Mouse (Mus musculus) stomach, embryonic 15.5 days (tissue): ENCODE data around the gene Arhgdig. TPM values are rescaled to one million over a fixed set of nuclear protein-coding genes. Genes with fewer than 3 reads are reported as not detected.
A peak's percentile ranks its signal among the peaks of the same experiment; 100 is the strongest.

Experiments
- ATAC-seq: fragments of 200-750 bp; cut with Nextera tagmentation; 2 replicates; pipeline ENCODE4 v1.8.0; 2017; ENCODE audit warnings: low read depth, moderate number of reproducible peaks, moderate TSS enrichment; ENCODE audit not compliant: insufficient read depth, low FRiP score
- H3K27ac ChIP-seq: fragments of 300-500 bp; sonication (generic); 2 replicates; pipeline ENCODE4 v1.5.1; 2015; ENCODE audit warnings: mild to moderate bottlenecking, inconsistent platforms
- H3K27me3 ChIP-seq: fragments of 300-500 bp; sonication (generic); replicated peaks from 2 replicates; pipeline ENCODE4 v1.6.1; 2015; ENCODE audit warnings: inconsistent platforms
- H3K36me3 ChIP-seq: fragments of 300-500 bp; sonication (generic); 2 replicates; pipeline ENCODE4 v1.6.1; 2015; ENCODE audit warnings: inconsistent platforms
- H3K4me1 ChIP-seq: fragments of 300-500 bp; sonication (generic); 2 replicates; pipeline ENCODE4 v1.6.1; 2015; ENCODE audit warnings: inconsistent platforms
- H3K4me2 ChIP-seq: fragments of 300-500 bp; sonication (generic); 2 replicates; pipeline ENCODE4 v1.6.1; 2015; ENCODE audit warnings: mild to moderate bottlenecking, inconsistent platforms
- H3K4me3 ChIP-seq: fragments of 300-500 bp; sonication (generic); replicated peaks from 2 replicates; pipeline ENCODE4 v1.5.1; 2015; ENCODE audit warnings: inconsistent platforms
- H3K9ac ChIP-seq: fragments of 300-500 bp; sonication (generic); 2 replicates; pipeline ENCODE4 v1.6.1; 2015; ENCODE audit warnings: inconsistent platforms
- H3K9me3 ChIP-seq: fragments of 300-500 bp; sonication (generic); 2 replicates; pipeline ENCODE4 v1.6.1; 2016; ENCODE audit warnings: inconsistent platforms
- WGBS: fragments of 180-500 bp; shearing (Covaris S2); methylation state at CpG from one replicate; pipeline ENCODE4 v1.1.7; 2015; 5-methylcytosine and 5-hydroxymethylcytosine counted together
- polyA plus RNA-seq: library from polyadenylated mRNA; unstranded; fragments of >200 nt; fragmentation: Nextera tagmentation; extraction: Ambion mirVana; gene quantifications from 2 replicates; pipeline ENCODE4 v1.2.1, GENCODE M21; 2015

Arhgdig gene
- polyA plus RNA-seq, 1 experiment from 2014 or later = 118 TPM

GRCm38 (mm10) chr17:26237667-26238066 lies 30.1 kb upstream of the Arhgdig start:
- Histone ChIP-seq H3K9ac (no peak overlapping the region), H3K4me3 (no peak overlapping the region)

DNA sequence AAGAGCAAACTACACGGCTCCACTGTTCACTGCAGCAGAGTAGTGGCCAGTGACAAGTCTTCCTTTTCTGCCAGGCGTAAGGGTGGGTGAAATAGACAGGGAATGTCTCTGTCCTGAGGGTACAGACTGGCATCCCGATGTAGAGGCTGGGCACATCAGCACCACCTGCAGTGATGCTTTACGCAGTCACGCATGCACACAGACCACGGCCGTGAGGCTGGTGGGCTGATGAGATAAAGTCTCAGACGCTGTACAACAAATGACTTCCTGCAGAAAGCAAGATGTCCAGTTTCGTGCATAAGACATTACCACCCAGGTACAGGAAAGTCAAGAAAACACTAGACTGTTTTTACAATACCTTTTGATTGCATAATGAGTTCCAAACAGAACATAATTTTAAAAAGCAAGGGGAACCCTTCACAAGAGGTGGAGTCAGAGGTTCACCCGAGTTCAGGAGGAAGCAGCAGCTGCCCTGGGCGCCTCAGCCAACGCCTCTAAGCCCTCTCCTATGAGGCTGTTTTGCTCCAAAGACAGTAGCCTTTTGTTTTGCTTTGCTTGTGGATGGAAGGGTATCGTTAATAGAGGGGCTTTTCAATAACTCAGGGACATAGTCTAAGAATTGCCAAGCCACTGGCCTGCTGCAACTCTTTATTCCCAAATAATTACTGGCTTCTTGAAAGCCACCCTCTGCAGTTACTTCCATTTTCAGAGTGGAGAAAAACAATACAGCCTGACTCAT lies 27.7 kb upstream of the Arhgdig start:
- Histone ChIP-seq H3K4me1 (no peaks in the 10 kb centered on the region; the same call in 1 of the 2 replicates), H3K4me3 (no peak overlapping the region), H3K36me3 (no peaks in the 10 kb centered on the region), H3K27me3 (no peaks in the 10 kb centered on the region), H3K4me2 (no peak overlapping the region), H3K9ac (no peak overlapping the region), H3K27ac (peak overlapping the region; percentile 64; the same call in 1 of the 2 replicates), H3K9me3 (no peaks in the 10 kb centered on the region)
- ATAC-seq = no peak
- WGBS = 67% methylated on average over 13 of the region's 13 CpGs

More at GRCm38 (mm10) chr17:26237667-26238066, 30.1 kb upstream of the Arhgdig start:
- no peaks in the 10 kb centered on the region for H3K36me3 ChIP-seq
- peak overlapping the region; percentile 13; the same call in 1 of the 2 replicates for H3K27ac ChIP-seq
- H3K9me3 ChIP-seq = no peaks in the 10 kb centered on the region
- no peaks in the 10 kb centered on the region for H3K27me3 ChIP-seq
- ATAC-seq = peak; percentile 67
- H3K4me2 ChIP-seq = no peak overlapping the region
- peaks cover 1% of the 10 kb centered on the region for H3K4me1 ChIP-seq
- WGBS = 67% methylated on average over 10 of the region's 10 CpGs

DNA sequence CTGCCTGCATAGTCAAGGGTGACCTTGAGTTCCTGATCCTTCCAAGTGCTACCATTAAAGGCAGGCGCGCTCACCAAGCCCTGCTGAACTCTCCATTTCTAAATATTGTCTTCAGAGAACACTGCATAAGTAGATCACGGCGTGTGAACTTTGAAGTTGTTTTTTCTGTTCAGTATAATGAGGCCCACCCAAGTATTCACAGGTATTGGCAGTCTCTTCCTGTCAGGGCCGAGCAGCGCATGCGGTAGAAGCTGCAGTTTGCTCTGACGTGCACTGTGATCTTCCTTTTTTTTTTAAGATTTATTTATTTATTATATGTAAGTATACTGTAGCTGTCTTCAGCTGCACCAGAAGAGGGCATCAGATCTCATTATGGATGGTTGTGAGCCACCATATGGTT lies 26.8 kb upstream of the Arhgdig start:
- H3K27ac ChIP-seq = no peak overlapping the region
- H3K27me3 ChIP-seq = no peaks in the 10 kb centered on the region
- no peaks in the 10 kb centered on the region for H3K9me3 ChIP-seq
- H3K9ac ChIP-seq = no peak overlapping the region
- 80% methylated on average over 8 of the region's 8 CpGs for WGBS
- no peak overlapping the region for H3K4me2 ChIP-seq
- no peak overlapping the region for H3K4me3 ChIP-seq
- no peak for ATAC-seq
- H3K4me1 ChIP-seq = no peaks in the 10 kb centered on the region; the same call in 1 of the 2 replicates
- H3K36me3 ChIP-seq = no peaks in the 10 kb centered on the region

DNA sequence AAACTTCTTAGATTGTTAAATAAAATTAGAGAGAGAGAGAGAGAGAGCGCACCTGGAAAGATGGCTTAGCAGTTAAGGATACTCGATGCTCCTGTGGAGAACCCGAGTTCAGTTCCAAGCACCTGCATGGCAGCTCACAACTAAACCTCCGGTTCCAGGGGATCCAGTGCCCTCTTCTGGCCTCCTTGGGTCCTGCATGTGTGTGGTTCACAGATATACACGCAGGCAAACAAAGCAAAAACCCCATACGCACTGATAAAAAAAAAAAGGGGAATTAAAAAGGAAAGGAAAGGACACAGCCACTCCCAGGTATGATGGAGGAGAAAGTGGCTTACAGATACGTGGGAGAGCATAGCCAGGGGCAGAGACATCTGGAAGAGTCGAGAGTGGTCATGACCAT lies 25.3 kb upstream of the Arhgdig start:
- 76% methylated on average over 8 of the region's 8 CpGs for WGBS
- ATAC-seq = no peak

GRCm38 (mm10) chr17:26231156-26231555 lies 23.6 kb upstream of the Arhgdig start:
- WGBS = 84% methylated on average over 5 of the region's 5 CpGs
- Histone ChIP-seq H3K4me3 (no peak overlapping the region), H3K36me3 (no peaks in the 10 kb centered on the region), H3K4me2 (no peak overlapping the region), H3K4me1 (no peaks in the 10 kb centered on the region), H3K9ac (no peak overlapping the region), H3K27me3 (no peaks in the 10 kb centered on the region), H3K27ac (no peak overlapping the region), H3K9me3 (no peaks in the 10 kb centered on the region)
- no peak for ATAC-seq

More for the DNA sequence above, 25.3 kb upstream of the Arhgdig start:
- no peaks in the 10 kb centered on the region for H3K27me3 ChIP-seq
- no peaks in the 10 kb centered on the region; the same call in 1 of the 2 replicates for H3K4me1 ChIP-seq
- no peak overlapping the region for H3K9ac ChIP-seq
- H3K4me3 ChIP-seq = no peak overlapping the region
- H3K9me3 ChIP-seq = no peaks in the 10 kb centered on the region
- no peak overlapping the region for H3K27ac ChIP-seq
- no peak overlapping the region for H3K4me2 ChIP-seq
- H3K36me3 ChIP-seq = no peaks in the 10 kb centered on the region

DNA sequence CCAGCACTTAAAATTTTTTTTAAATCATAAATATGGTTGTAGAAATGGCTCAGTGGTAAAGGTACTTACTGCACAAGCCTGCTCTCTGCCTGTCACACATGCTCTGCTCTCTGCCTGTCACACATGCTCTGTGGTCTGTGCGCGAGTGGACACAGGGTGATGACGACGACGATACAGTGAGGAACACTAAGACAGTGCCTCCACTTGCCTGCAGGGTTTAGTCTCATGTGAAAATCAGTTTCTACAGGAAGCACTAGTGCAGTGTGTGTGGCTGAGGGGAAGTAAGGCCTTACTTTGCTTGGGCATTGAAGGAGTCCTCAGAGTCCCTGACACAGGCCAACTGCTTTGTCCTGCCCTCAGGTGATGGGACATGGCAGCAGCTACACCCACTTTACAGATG lies 22.2 kb upstream of the Arhgdig start:
- WGBS = 90% methylated on average over 5 of the region's 5 CpGs
- no peak for ATAC-seq
- Histone ChIP-seq H3K9ac (no peak overlapping the region), H3K36me3 (no peaks in the 10 kb centered on the region), H3K27ac (no peak overlapping the region), H3K4me3 (no peak overlapping the region), H3K4me2 (no peak overlapping the region), H3K9me3 (no peaks in the 10 kb centered on the region), H3K4me1 (no peaks in the 10 kb centered on the region), H3K27me3 (no peaks in the 10 kb centered on the region)

DNA sequence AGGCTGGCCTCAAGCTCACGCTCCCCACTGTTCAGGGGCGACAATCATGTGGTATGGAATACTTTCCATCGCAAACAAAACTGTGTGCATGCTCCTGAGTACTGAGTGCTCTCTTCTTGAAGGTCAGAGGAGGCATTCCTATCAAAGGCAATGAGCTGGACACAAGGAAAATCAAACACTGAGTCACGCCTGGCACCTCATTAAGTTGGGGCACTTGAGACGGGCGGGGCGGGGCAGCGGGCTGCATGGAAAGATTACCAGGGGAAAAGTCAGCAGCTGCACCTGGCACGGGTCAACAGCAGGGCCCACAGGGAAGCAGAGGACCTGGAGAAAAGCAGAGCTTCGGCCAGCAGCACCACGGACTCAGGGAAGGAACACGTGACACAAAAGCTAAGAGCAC lies 17.6 kb upstream of the Arhgdig start:
- Histone ChIP-seq H3K9ac (no peak overlapping the region), H3K9me3 (no peaks in the 10 kb centered on the region), H3K4me3 (no peak overlapping the region), H3K27ac (peak overlapping the region; percentile 71), H3K4me1 (no peaks in the 10 kb centered on the region), H3K4me2 (no peak overlapping the region), H3K27me3 (no peaks in the 10 kb centered on the region), H3K36me3 (0 out of 2 replicates have a peak, but pooled peaks cover 3% of the 10 kb centered on the region)
- 65% methylated on average over 12 of the region's 12 CpGs for WGBS
- peak; percentile 86 for ATAC-seq

- no peak for ATAC-seq
- no peak overlapping the region for H3K27ac ChIP-seq
- 65% methylated on average over 2 of the region's 2 CpGs for WGBS
Measured at GRCm38 (mm10) chr17:26221508-26221907, 13.9 kb upstream of the Arhgdig start.

GRCm38 (mm10) chr17:26212681-26213080 lies 5.1 kb upstream of the Arhgdig start:
- no peak overlapping the region for H3K9ac ChIP-seq
- no peaks in the 10 kb centered on the region for H3K4me1 ChIP-seq
- 80% methylated on average over 11 of the region's 11 CpGs for WGBS
- H3K9me3 ChIP-seq = no peaks in the 10 kb centered on the region
- H3K27ac ChIP-seq = peak overlapping the region; percentile 65; the same call in 1 of the 2 replicates
- no peaks in the 10 kb centered on the region for H3K27me3 ChIP-seq
- peak; percentile 82 for ATAC-seq
- H3K36me3 ChIP-seq = peaks cover 4% of the 10 kb centered on the region; the same call in 1 of the 2 replicates
- no peak overlapping the region for H3K4me2 ChIP-seq
- no peak overlapping the region for H3K4me3 ChIP-seq

More at GRCm38 (mm10) chr17:26221508-26221907, 13.9 kb upstream of the Arhgdig start:
- Histone ChIP-seq H3K9me3 (no peaks in the 10 kb centered on the region), H3K9ac (no peak overlapping the region), H3K27me3 (no peaks in the 10 kb centered on the region), H3K36me3 (peaks cover 8% of the 10 kb centered on the region; the same call in 1 of the 2 replicates), H3K4me3 (no peak overlapping the region), H3K4me2 (no peak overlapping the region), H3K4me1 (no peaks in the 10 kb centered on the region)

- 0 out of 2 replicates have a peak overlapping the region, but pooled peaks have one; percentile 12 for H3K27ac ChIP-seq
- H3K9ac ChIP-seq = no peak overlapping the region
- peaks cover 4% of the 10 kb centered on the region; the same call in 1 of the 2 replicates for H3K36me3 ChIP-seq
- 73% methylated on average over 7 of the region's 7 CpGs for WGBS
- H3K27me3 ChIP-seq = no peaks in the 10 kb centered on the region
- ATAC-seq = peak; percentile 56; the same call in 1 of the 2 replicates
- no peak overlapping the region for H3K4me2 ChIP-seq
- no peaks in the 10 kb centered on the region for H3K9me3 ChIP-seq
- no peak overlapping the region for H3K4me3 ChIP-seq
- no peaks in the 10 kb centered on the region for H3K4me1 ChIP-seq
Measured at GRCm38 (mm10) chr17:26212241-26212640, 4.7 kb upstream of the Arhgdig start.

GRCm38 (mm10) chr17:26206392-26206791 lies 1.2 kb downstream of the Arhgdig start:
- Histone ChIP-seq H3K9ac (no peak overlapping the region), H3K4me3 (no peak overlapping the region), H3K4me1 (peaks cover 14% of the 10 kb centered on the region), H3K27ac (no peak overlapping the region), H3K4me2 (no peak overlapping the region), H3K9me3 (no peaks in the 10 kb centered on the region), H3K36me3 (no peaks in the 10 kb centered on the region), H3K27me3 (peaks cover 36% of the 10 kb centered on the region)
- ATAC-seq = no peak
- 32% methylated on average over 1 of the region's 1 CpGs for WGBS

DNA sequence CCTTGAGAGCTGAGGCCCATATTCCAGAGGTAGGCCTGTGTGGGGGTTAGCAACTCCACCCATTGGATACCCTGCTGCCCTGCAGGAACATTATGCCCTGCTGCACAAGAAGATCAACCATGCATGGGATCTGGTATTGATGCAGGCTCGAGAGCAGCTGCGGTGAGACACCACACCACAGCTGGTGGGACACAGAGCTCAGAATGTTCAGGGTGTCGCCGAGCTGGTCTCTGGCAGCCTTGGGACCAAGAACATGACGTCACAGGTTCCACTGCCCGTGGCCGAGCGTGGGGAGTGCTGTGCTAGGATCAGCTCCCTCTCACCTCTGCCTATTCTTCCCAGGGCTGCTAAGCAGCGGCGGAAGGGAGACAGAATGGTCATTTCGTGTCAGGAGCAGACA lies 2.8 kb downstream of the Arhgdig start:
- H3K4me3 ChIP-seq = no peak overlapping the region
- WGBS = 35% methylated on average over 11 of the region's 11 CpGs
- no peaks in the 10 kb centered on the region for H3K36me3 ChIP-seq
- no peak overlapping the region for H3K27ac ChIP-seq
- H3K4me2 ChIP-seq = no peak overlapping the region
- H3K27me3 ChIP-seq = peaks cover 53% of the 10 kb centered on the region
- no peak overlapping the region for H3K9ac ChIP-seq
- no peaks in the 10 kb centered on the region for H3K9me3 ChIP-seq
- no peak for ATAC-seq
- peaks cover 21% of the 10 kb centered on the region for H3K4me1 ChIP-seq
